Mouse (Mus musculus) gastrocnemius, postnatal 14 days (tissue): Measurements from ENCODE around the gene Phf3. TPM values are rescaled to one million over a fixed set of nuclear protein-coding genes. Genes with fewer than 3 reads are reported as not detected.
"Not testable (repeated sequence)": the region's sequence is repeated elsewhere in the genome, so short reads cannot be mapped to it uniquely, and the experiment has no call there.

Source experiments
- DNase-seq: peaks from one replicate; pipeline ENCODE4 v3.0.0; 2021; ENCODE audit warnings: mixed read lengths
- intact Hi-C: fragments of 180-260 bp; cut with DNase I; formaldehyde crosslinking; loops from one replicate; pipeline ENCODE4 v1.15.1; 2025; ENCODE audit warnings: low total_unique reads
- total RNA-seq, 2 experiments: library from RNA; stranded (reverse); gene quantifications; 2 replicates each; pipeline ENCODE4 v1.2.3; 2021

Phf3 gene
- total RNA-seq, 2 experiments from 2014 or later = 27.2 to 29.1 TPM

DNA sequence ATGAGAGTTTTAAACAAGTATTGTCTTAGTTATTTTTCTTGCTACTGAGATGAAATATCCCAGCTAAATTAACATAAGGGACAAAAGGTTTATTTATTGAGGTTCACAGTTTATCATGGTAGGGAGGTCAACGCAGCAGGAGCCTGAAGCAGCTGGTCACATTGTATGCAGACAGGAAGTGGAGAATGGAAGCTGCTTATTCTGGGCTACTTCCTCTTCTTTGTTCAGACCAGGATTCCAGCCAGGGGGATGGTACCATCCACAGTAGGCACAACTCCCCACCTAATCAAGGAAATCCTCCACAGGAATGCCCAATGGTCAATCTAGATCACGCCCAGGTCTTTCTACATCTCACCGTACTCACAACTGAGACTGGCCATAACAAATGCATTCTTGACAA is 94.2 kb downstream of the Phf3 start:
- intact Hi-C loops = loop anchor here (5.0 kb wide), 1 partner anchor 373 kb away; no protein-coding TSS in a partner anchor
- no peak for DNase-seq

DNA sequence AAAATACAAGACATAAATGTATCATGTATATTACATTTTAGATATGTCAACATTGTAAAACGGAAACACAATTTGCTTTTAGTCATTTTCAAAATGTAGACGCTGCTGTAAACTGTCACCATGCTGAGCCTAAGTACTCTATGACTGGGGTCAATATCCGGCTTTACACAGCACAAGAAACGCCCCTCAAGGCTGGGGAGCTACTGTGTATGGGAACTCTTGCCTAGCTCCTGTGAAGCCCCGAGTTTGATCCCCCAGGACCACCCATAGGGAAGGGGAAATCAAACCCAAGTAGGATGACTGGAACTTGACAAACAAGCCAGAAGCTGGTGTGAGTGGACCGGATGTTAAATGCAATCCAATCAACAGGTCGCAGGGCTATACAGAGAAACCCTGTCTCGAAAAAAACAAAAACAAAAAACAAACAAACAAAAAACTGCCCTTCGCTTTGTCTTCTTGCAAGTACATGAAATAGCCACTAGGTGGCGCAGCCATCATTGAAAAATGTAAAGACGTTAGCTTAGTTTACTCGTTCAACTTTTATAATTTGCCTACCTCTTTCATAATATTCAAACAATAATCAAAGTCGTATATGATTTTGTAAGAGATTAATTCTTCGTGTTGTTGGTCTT is 95.2 kb downstream of the Phf3 start:
- intact Hi-C loops = loop anchor here (5.0 kb wide), 1 partner anchor 374 kb away; no protein-coding TSS in a partner anchor
- DNase-seq = no peak

DNA sequence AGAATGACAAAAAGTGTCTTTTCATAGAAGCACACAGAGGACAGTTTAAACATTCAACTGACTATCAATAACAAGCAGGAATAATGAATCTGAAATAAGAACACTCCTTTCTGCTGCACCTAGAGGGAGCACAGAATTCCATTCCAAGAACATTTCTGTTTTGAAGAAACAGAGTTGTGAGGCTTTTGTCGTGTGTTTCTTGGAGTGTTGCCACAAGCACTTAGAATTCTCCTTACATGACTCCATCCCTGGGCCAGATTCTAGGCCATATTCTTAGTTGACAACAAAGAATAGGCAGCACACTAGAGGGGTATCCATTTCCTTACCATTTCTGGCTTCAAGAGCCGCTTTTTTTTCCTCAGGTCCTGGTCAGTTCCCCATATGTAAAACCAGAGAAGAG is 97.5 kb downstream of the Phf3 start:
- DNase-seq = no peak
- intact Hi-C loops = loop anchor here (5.0 kb wide), 1 partner anchor 376 kb away; no protein-coding TSS in a partner anchor

GRCm38 (mm10) chr1:30773662-30774061 is 100.1 kb downstream of the Phf3 start:
- DNase-seq = no peak
- intact Hi-C loops = no loop called here

- intact Hi-C loops = no loop called here
- no peak for DNase-seq
These were observed 100.9 kb downstream of the Phf3 start for GRCm38 (mm10) chr1:30772851-30773250.

DNA sequence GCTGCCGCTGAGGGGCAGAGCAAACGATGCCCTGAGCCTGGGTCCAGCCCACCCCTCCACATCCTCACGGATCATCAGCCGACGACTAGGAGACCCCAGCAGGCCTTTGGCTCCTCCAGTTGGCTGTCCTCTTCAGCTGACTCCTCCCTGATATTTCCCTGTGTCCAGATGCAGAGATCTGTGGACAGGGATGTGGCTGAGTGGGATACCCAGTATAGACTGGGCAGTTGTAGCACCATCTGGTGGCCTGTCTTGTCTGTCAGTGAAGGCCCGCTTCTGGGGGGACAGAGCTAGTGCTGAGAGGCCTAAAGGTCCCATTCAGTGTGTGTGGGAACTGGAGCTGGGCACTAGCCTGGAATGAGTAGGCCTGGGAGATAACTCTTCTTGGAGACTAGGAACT is 101.9 kb downstream of the Phf3 start:
- DNase-seq = no peak
- intact Hi-C loops = no loop called here

DNA sequence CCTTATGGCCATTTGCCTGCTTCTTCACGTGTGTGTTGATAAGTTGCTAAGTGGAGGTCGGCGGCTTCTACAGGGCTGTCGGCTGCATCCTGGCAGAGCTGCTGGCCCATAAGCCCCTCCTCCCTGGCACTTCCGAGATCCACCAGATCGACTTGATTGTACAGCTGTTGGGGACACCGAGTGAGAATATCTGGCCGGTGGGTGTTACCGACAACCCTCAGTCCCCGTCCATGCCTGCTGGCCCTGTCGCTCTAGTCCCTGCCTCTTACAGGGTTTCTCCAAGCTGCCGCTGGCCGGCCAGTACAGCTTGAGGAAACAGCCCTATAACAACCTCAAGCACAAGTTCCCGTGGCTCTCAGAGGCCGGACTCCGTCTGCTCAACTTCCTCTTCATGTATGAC is 103.1 kb downstream of the Phf3 start:
- DNase-seq, intact Hi-C loops: not testable (repeated sequence)

DNA sequence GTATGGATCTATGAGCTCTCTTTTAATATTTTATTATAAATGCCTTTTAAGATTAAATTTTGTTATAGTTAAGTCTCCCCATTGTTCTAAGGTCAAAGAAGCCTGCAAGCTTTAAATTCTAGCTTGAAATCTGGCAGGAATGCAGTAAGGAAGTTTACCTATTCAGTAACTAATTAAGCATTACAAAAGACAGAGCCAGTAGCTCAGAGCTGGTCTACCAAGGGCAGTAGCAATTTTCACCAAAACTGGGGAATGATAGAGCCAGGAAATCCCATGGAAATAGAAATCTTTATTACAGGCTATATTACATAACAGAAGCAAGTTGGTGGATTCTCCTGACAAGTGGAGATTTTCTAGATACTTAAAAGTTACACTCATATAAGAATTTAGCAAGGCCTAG is 116.9 kb downstream of the Phf3 start:
- DNase-seq = no peak
- intact Hi-C loops = no loop called here

DNA sequence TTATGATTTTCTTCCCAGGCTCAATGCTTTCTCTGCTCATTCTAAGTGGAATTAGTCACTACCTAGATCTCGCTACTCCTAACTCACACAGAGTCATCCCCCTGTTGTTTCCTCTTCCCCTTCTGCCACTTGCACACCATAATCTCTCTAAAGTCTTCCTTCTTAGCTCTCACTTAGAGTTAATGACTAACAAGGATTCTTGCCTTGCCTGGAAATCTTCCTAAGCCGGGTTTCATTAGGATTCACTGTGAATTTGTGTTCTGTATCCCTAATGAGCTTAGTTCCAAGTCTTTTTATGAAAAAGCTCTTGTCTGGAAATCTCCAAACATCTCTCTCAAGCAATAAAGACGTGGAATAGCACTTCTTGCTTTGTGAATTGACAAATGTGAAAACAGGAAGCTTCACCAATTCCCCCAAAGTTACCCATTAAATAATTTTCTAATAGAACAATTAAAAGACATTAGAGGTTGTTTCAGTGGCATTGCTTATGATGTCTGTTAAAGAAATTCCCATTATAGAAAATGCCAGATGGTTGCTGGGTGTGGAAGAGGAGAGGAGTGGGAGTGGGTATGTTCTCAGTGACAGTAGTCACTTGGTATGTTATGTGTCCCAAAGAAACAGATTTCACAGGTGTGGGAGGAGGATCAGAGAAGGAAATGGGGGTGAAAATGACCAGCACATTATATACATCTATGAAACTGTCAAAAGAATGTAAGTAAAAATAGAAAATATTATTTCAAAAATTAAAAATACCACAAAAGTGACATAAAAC is 118.1 kb downstream of the Phf3 start:
- intact Hi-C loops = no loop called here
- no peak for DNase-seq

Other genes with a start within 250 kb of the Phf3 start
- gene AC153137.1, start 104.0 kb upstream of the Phf3 start, total RNA-seq = not detected